Mouse (Mus musculus) spleen, adult 2 months (tissue): ENCODE results near the gene Impg1. TPM values are rescaled to one million over a fixed set of nuclear protein-coding genes. Genes with fewer than 3 reads are reported as not detected.
A peak's percentile ranks its signal among the peaks of the same experiment; 100 is the strongest.

Source experiments
- DNase-seq, 2 experiments: peaks; one replicate each; pipeline versions ENCODE4 v3.0.0 to v3.0.0-alpha.2; 2012 to 2021; ENCODE audit warnings: low spot score in 2 of 2, low read depth in 1 of 2
- H3K27ac ChIP-seq: fragments of 200-500 bp; 2 replicates; pipeline ENCODE4 v1.5.1; 2012; ENCODE audit warnings: low read length, inconsistent platforms; ENCODE audit not compliant: insufficient read depth
- H3K27me3 ChIP-seq: fragments of 200-500 bp; 2 replicates; pipeline ENCODE4 v1.6.1; 2012; ENCODE audit warnings: mild to moderate bottlenecking, moderate library complexity, low read length, inconsistent platforms; ENCODE audit not compliant: control insufficient read depth, insufficient read depth
- H3K36me3 ChIP-seq: fragments of 200-500 bp; 2 replicates; pipeline ENCODE4 v1.6.1; 2012; ENCODE audit warnings: mild to moderate bottlenecking, low read length, inconsistent platforms; ENCODE audit not compliant: control insufficient read depth, insufficient read depth
- H3K4me1 ChIP-seq: fragments of 200-500 bp; 2 replicates; pipeline ENCODE4 v1.6.1; 2011; ENCODE audit warnings: inconsistent platforms; ENCODE audit not compliant: control insufficient read depth, insufficient read depth, insufficient read length
- H3K4me3 ChIP-seq: fragments of 200-500 bp; 2 replicates; pipeline ENCODE4 v1.5.1; 2011; ENCODE audit warnings: mild to moderate bottlenecking, inconsistent platforms; ENCODE audit not compliant: insufficient read depth, insufficient read length; ENCODE audit errors: extremely low read depth
- CTCF ChIP-seq: fragments of 200-500 bp; IDR thresholded peaks from 2 replicates; pipeline ENCODE4 v1.5.1; 2011; ENCODE audit warnings: mild to moderate bottlenecking, inconsistent platforms; ENCODE audit not compliant: insufficient read depth, insufficient read length, insufficient replicate concordance; ENCODE audit errors: extremely low read depth
- POLR2A ChIP-seq: fragments of 200-500 bp; IDR thresholded peaks from 2 replicates; pipeline ENCODE4 v1.6.1; 2011; ENCODE audit warnings: low read depth, low read length, inconsistent platforms
- WGBS: fragments of 180-500 bp; shearing (Covaris S2); methylation state at CpG from one replicate; pipeline ENCODE4 v1.1.7; 2018; 5-methylcytosine and 5-hydroxymethylcytosine counted together
- polyA plus RNA-seq: library from polyadenylated mRNA; depleted of rRNA; stranded (reverse); fragments of >200 nt; gene quantifications from 2 replicates; pipeline ENCODE4 v1.2.3, GENCODE M21; 2012

Gene Impg1
- polyA plus RNA-seq, 1 experiment, result not detected

DNA sequence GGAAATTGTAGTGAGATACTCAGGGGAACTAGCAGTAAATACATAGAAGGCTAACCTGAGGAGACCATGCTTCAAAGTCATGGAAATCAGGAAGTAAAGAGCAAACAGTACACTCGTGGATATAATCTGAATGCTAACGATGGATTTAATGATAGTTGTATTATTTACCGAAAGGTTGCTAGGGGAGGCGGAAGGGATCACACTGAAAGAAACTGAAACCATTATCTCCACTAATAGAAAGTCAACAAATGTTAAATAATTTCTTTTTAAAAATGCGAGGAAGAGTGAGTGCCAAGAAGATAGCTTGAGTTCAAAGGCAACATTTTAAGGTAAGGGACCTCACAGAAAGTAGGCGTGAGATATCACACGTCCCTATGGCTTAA lies 114.0 kb downstream of the Impg1 start:
- no peak for DNase-seq
- Histone ChIP-seq H3K4me1 (no peaks in the 10 kb centered on the region), H3K4me3 (no peak overlapping the region), H3K27ac (no peak overlapping the region), H3K27me3 (no peaks in the 10 kb centered on the region), H3K36me3 (no peaks in the 10 kb centered on the region)
- TF ChIP-seq POLR2A (no peak), CTCF (no peak)
- 85% methylated on average over 7 of the region's 7 CpGs for WGBS

GRCm38 (mm10) chr9:80344451-80345000 lies 120.8 kb downstream of the Impg1 start:
- Histone ChIP-seq H3K27ac (no peak overlapping the region), H3K4me1 (peaks cover 5% of the 10 kb centered on the region; the same call in 1 of the 2 replicates), H3K4me3 (no peak overlapping the region), H3K27me3 (no peaks in the 10 kb centered on the region), H3K36me3 (no peaks in the 10 kb centered on the region)
- TF ChIP-seq POLR2A (no peak), CTCF (no peak)
- 32% methylated on average over 6 of the region's 6 CpGs for WGBS
- DNase-seq, result no peak

GRCm38 (mm10) chr9:80342520-80342919 lies 122.8 kb downstream of the Impg1 start:
- Histone ChIP-seq H3K36me3 (no peaks in the 10 kb centered on the region), H3K27me3 (no peaks in the 10 kb centered on the region), H3K27ac (no peak overlapping the region), H3K4me1 (peaks cover 5% of the 10 kb centered on the region; the same call in 1 of the 2 replicates), H3K4me3 (no peak overlapping the region)
- 62% methylated on average over 6 of the region's 6 CpGs for WGBS
- no peak for DNase-seq
- no peak for TF ChIP-seq CTCF
- TF ChIP-seq POLR2A, result no peak

- peak in 1 of 2 experiments; percentile 16 for DNase-seq
- TF ChIP-seq CTCF (no peak), POLR2A (no peak)
- Histone ChIP-seq H3K36me3 (no peaks in the 10 kb centered on the region), H3K4me1 (peaks cover 5% of the 10 kb centered on the region; the same call in 1 of the 2 replicates), H3K27ac (no peak overlapping the region; the same call in 1 of the 2 replicates), H3K27me3 (no peaks in the 10 kb centered on the region), H3K4me3 (no peak overlapping the region)
- 76% methylated on average over 16 of the region's 16 CpGs for WGBS
These were observed 123.5 kb downstream of the Impg1 start for GRCm38 (mm10) chr9:80341756-80342155.

DNA sequence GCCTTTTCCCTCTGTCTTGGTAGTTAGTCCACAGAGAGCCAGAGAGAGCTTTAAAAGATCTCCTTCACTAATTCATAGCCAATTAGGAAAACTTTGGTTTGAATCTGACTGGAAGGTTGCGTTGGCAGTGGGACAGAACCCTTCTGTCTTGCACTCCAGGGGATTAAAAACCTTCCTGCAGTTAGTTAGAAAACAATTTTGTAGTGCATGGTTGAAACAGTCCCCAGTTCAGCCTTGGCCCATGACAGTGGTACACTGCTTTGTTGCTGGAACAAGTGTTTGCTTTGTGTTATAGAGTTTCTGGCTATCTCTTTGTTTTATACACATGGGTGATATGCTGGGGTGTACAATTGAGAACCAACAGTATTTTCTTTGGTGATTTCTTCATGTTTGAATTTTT lies 124.4 kb downstream of the Impg1 start:
- Histone ChIP-seq H3K27ac (no peak overlapping the region), H3K27me3 (no peaks in the 10 kb centered on the region), H3K4me3 (no peak overlapping the region), H3K4me1 (peaks cover 5% of the 10 kb centered on the region; the same call in 1 of the 2 replicates), H3K36me3 (no peaks in the 10 kb centered on the region)
- TF ChIP-seq CTCF (no peak), POLR2A (no peak)
- WGBS, result 85% methylated on average over 1 of the region's 1 CpGs
- DNase-seq, result no peak

- TF ChIP-seq CTCF (no peak), POLR2A (no peak)
- no peak overlapping the region for H3K4me3 ChIP-seq
- 76% methylated on average over 6 of the region's 6 CpGs for WGBS
- H3K27me3 ChIP-seq, result no peaks in the 10 kb centered on the region
- H3K36me3 ChIP-seq, result no peaks in the 10 kb centered on the region
- no peak overlapping the region for H3K27ac ChIP-seq
- H3K4me1 ChIP-seq, result no peaks in the 10 kb centered on the region
- no peak for DNase-seq
These were observed 127.3 kb downstream of the Impg1 start for GRCm38 (mm10) chr9:80338026-80338425.

DNA sequence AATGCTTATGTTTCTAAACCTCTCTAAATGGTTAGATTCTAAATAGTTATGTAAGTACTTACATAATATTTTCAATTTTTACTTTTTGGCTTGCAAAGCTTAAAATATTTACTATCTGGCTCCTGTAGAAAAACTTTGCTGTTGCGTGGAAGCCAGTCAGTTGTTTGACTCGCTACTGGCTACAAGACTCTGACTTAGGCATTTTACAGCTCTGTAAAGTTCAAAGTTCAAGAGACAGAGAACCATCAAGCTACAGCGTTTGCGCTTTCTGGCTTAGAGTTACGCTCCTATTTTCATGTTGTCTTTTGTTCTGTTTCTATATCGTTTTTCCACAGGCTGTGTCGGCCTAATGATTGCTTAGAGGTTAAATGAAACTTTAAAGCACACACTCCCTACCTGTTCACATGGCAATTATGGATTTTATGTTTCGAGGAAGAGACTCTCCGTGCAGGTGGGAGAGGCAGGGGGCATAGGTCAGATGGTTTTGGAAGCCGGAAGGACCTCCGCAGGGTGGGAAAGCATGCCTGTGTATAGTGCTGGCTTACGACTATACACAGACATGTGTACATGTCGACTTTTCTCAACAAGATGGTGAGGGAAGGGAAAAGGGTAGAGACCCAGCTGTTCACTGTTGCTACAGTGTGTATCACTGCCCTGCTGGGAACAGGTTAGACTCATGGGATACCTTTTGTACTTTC lies 129.5 kb downstream of the Impg1 start:
- Histone ChIP-seq H3K27me3 (no peaks in the 10 kb centered on the region), H3K36me3 (no peaks in the 10 kb centered on the region), H3K27ac (no peak overlapping the region), H3K4me1 (0 out of 2 replicates have a peak, but pooled peaks cover 2% of the 10 kb centered on the region), H3K4me3 (no peak overlapping the region)
- 91% methylated on average over 13 of the region's 13 CpGs for WGBS
- no peak for TF ChIP-seq CTCF
- TF ChIP-seq POLR2A, result no peak
- no peak for DNase-seq
